Mouse (Mus musculus): Measurements from ENCODE around the gene Sorbs1. TPM values are rescaled to one million over a fixed set of nuclear protein-coding genes. Genes with fewer than 3 reads are reported as not detected.
A peak's percentile ranks its signal among the peaks of the same experiment; 100 is the strongest.

The Sorbs1 gene
- polyA plus RNA-seq, 1 experiment: 13.2 TPM

DNA sequence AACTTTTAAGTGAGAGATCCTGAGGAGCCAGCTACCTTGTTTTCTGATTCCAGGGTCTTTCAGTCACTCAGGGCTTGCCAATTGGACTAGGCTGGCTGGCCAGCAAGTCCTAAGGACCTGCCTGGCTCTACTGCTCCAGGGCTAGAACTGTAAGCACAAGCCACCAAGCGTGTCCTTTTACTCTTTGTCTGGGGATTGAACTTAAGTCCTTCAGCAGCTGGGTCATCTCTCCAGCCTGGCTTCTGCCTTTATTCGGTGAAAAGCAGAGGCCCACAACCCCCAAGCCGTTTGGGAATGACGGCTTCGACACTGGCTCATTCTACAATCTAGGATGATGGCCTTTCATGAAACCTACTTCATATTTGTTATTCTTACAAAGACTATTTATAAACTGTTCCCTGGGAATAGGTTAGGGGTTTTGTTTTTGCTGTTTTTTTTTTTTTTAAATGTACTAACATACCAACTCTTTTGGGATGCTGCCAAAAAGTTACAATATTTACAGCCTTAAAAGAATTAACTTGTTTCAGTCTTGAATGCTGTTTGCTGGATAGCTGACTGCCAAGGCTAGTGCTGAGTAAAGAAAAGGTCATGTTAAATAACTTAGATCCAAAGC is 167.2 kb downstream of the Sorbs1 start:
- H3K4me3 ChIP-seq (ENCODE audit: low read depth, low read length): no peak overlapping the region
- H3K27me3 ChIP-seq (ENCODE audit: control insufficient read depth, insufficient read depth, low read length): no peaks in the 10 kb centered on the region
- peaks cover 8% of the 10 kb centered on the region; the same call in 1 of the 2 replicates for H3K4me1 ChIP-seq (ENCODE audit: control insufficient read depth, insufficient read depth, insufficient read length, low read length)
- peaks cover 5% of the 10 kb centered on the region for H3K36me3 ChIP-seq (ENCODE audit: control insufficient read depth, insufficient read depth, low read length)
- no peak overlapping the region; the same call in 1 of the 2 replicates for H3K27ac ChIP-seq (ENCODE audit: insufficient read depth, low read depth, low read length)
- TF ChIP-seq CTCF (IDR thresholded peaks at IDR 0.05; ENCODE audit: extremely low read depth, insufficient read length, insufficient replicate concordance, low read depth, low read length) (no peak), POLR2A (IDR thresholded peaks at IDR 0.05; ENCODE audit: low read depth, low read length) (no peak)
- WGBS: 76% methylated on average over 5 of the region's 5 CpGs

DNA sequence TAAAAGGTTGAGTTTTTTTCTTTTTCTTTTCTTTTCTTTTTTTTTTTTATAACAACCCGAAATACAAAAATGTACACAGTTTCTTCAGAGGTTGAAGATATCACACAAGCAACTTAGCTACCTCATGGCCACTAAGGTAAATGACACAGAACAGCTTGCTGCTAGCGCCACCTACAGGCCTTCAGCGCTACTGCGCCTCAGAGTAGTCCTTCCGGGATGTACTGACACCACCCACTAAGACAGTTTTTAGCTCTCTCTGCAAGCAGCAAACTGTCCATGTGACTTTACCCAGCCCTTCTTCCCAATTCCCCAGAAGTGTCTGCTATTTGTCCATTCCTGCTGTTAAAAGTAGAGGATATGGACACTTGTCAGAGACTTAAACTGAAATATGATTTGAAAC is 167.9 kb downstream of the Sorbs1 start:
- no peaks in the 10 kb centered on the region for H3K27me3 ChIP-seq (ENCODE audit: control insufficient read depth, insufficient read depth, low read length)
- whole genome bisulfite sequencing: 24% methylated on average over 5 of the region's 5 CpGs
- peak; percentile 91; the same call in 1 of the 2 replicates for TF ChIP-seq CTCF (IDR thresholded peaks at IDR 0.05; ENCODE audit: extremely low read depth, insufficient read length, insufficient replicate concordance, low read depth, low read length)
- no peak for TF ChIP-seq POLR2A (IDR thresholded peaks at IDR 0.05; ENCODE audit: low read depth, low read length)
- H3K4me1 ChIP-seq (ENCODE audit: control insufficient read depth, insufficient read depth, insufficient read length, low read length): peaks cover 11% of the 10 kb centered on the region; the same call in 1 of the 2 replicates
- no peak overlapping the region for H3K4me3 ChIP-seq (ENCODE audit: low read depth, low read length)
- H3K36me3 ChIP-seq (ENCODE audit: control insufficient read depth, insufficient read depth, low read length): peaks cover 3% of the 10 kb centered on the region
- H3K27ac ChIP-seq (ENCODE audit: insufficient read depth, low read depth, low read length): no peak overlapping the region

DNA sequence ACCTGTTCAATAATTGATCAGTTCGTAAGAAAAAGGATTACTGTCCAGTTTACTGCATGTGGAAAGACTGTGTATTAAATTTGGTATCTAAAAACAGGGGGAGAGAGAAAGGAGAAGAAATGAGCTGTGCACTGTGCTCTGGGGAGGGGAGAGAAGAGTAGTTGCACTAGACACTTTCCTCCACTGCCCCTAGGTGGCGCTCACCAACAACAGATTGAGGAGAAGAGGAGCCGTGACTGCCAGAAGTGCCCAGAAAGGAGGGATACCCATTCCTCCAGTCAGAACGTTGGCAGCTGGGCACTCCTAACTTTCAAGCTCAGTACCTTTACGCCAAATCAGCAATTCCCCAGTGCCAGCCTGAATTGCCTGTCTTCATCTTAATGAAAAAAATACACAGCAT is 170.6 kb downstream of the Sorbs1 start:
- Histone ChIP-seq H3K27me3 (ENCODE audit: control insufficient read depth, insufficient read depth, low read length) (no peaks in the 10 kb centered on the region), H3K4me3 (ENCODE audit: low read depth, low read length) (no peak overlapping the region), H3K27ac (ENCODE audit: insufficient read depth, low read depth, low read length) (no peak overlapping the region), H3K4me1 (ENCODE audit: control insufficient read depth, insufficient read depth, insufficient read length, low read length) (peaks cover 3% of the 10 kb centered on the region; the same call in 1 of the 2 replicates), H3K36me3 (ENCODE audit: control insufficient read depth, insufficient read depth, low read length) (no peaks in the 10 kb centered on the region; the same call in none of the 2 replicates)
- WGBS: 10% methylated on average over 5 of the region's 5 CpGs
- TF ChIP-seq POLR2A (IDR thresholded peaks at IDR 0.05; ENCODE audit: low read depth, low read length) (no peak), CTCF (IDR thresholded peaks at IDR 0.05; ENCODE audit: extremely low read depth, insufficient read length, insufficient replicate concordance, low read depth, low read length) (peak; percentile 92)

DNA sequence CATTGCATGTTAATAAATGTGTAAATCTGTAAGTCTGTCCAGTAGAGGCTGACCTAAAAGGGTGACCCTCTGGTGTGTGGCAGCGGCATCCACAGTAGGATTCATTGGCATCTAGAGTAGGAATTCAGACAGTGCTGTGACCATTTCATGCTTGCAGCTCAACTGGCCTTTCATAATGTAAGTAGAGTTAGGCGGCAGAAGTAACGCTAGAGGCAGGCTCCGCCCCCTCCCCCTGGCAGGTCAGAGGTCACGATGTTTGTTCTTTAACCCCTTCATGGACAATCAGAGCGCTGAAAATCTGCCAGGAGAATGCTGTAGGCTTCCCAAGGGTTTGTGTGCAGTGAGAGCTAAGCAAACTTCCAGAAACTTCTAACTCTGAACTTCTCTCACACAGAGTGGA is 172.4 kb downstream of the Sorbs1 start:
- TF ChIP-seq POLR2A (IDR thresholded peaks at IDR 0.05; ENCODE audit: low read depth, low read length): no peak
- no peak for TF ChIP-seq CTCF (IDR thresholded peaks at IDR 0.05; ENCODE audit: extremely low read depth, insufficient read length, insufficient replicate concordance, low read depth, low read length)
- Histone ChIP-seq H3K4me1 (ENCODE audit: control insufficient read depth, insufficient read depth, insufficient read length, low read length) (peaks cover 3% of the 10 kb centered on the region; the same call in 1 of the 2 replicates), H3K36me3 (ENCODE audit: control insufficient read depth, insufficient read depth, low read length) (no peaks in the 10 kb centered on the region; the same call in none of the 2 replicates), H3K27me3 (ENCODE audit: control insufficient read depth, insufficient read depth, low read length) (no peaks in the 10 kb centered on the region), H3K27ac (ENCODE audit: insufficient read depth, low read depth, low read length) (no peak overlapping the region), H3K4me3 (ENCODE audit: low read depth, low read length) (no peak overlapping the region)
- WGBS: 31% methylated on average over 6 of the region's 6 CpGs

DNA sequence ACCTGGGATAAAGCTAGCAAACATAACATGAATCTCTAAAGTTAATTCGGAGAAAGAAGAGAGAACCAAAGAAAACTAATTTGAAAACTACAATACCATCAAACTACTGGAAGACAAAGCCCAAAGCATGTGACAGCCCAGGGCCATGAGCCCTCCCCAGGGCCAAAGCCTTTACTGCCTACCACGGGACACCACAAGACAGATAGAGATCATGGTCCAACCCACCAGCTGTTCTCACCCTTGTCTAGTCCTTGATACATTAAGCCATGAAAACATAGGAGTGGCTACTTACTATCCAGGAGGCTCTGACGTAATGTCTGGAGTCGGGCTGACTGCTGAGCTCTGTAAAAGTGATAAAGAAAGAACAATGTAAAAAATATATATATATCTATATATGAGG is 176.9 kb downstream of the Sorbs1 start:
- 70% methylated on average over 4 of the region's 4 CpGs for WGBS
- TF ChIP-seq CTCF (IDR thresholded peaks at IDR 0.05; ENCODE audit: extremely low read depth, insufficient read length, insufficient replicate concordance, low read depth, low read length) (no peak), POLR2A (IDR thresholded peaks at IDR 0.05; ENCODE audit: low read depth, low read length) (no peak)
- Histone ChIP-seq H3K4me1 (ENCODE audit: control insufficient read depth, insufficient read depth, insufficient read length, low read length) (peaks cover 7% of the 10 kb centered on the region; the same call in 1 of the 2 replicates), H3K27ac (ENCODE audit: insufficient read depth, low read depth, low read length) (no peak overlapping the region), H3K27me3 (ENCODE audit: control insufficient read depth, insufficient read depth, low read length) (no peaks in the 10 kb centered on the region), H3K36me3 (ENCODE audit: control insufficient read depth, insufficient read depth, low read length) (0 out of 2 replicates have a peak, but pooled peaks cover 2% of the 10 kb centered on the region), H3K4me3 (ENCODE audit: low read depth, low read length) (no peak overlapping the region)

DNA sequence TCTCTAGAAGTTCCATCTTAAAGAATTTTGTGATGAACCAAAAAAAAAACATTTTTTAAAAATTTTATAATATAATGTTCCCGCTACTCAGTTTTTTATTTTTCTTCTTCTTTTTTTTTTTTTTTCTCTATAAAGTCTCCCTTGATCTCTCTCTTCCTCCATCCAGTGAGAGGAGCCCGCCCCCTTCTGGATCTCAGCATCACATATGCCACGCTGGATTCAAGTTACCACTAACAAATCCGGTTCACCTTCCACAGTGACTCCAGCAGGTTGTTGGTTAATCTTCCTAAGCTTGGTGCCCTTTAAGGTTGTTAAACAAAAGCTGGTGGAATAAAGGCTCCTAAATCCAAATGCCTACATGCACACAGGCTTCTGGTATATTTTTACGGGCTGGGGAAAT is 179.7 kb downstream of the Sorbs1 start:
- H3K27me3 ChIP-seq (ENCODE audit: control insufficient read depth, insufficient read depth, low read length): no peaks in the 10 kb centered on the region
- WGBS: 52% methylated on average over 5 of the region's 5 CpGs

DNA sequence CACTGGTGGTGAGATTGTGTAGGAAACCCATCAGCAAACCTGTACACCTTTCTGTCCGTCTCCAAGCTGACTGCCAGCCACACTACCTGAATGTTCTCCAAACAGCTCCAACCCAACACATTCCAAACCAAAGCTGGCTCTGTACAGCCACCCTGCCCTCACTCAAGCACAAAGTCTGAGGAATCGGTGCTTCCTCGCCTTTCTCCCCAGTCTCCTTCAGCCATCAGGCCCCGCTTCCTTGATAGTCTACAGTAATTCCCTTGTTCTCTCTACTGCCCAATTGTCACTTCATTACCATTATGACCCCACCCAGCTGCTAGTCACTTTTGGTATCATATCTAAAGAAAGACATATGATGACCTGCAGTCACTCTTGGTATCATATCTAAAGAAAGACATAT is 180.5 kb downstream of the Sorbs1 start:
- 87% methylated on average over 4 of the region's 4 CpGs for WGBS

More for the DNA sequence above, 179.7 kb downstream of the Sorbs1 start:
- Histone ChIP-seq H3K27ac (ENCODE audit: insufficient read depth, low read depth, low read length) (no peak overlapping the region), H3K4me1 (ENCODE audit: control insufficient read depth, insufficient read depth, insufficient read length, low read length) (peaks cover 5% of the 10 kb centered on the region; the same call in 1 of the 2 replicates), H3K4me3 (ENCODE audit: low read depth, low read length) (no peak overlapping the region), H3K36me3 (ENCODE audit: control insufficient read depth, insufficient read depth, low read length) (0 out of 2 replicates have a peak, but pooled peaks cover 2% of the 10 kb centered on the region)
- TF ChIP-seq CTCF (IDR thresholded peaks at IDR 0.05; ENCODE audit: extremely low read depth, insufficient read length, insufficient replicate concordance, low read depth, low read length) (peak; percentile 17; the same call in 1 of the 2 replicates), POLR2A (IDR thresholded peaks at IDR 0.05; ENCODE audit: low read depth, low read length) (no peak)

More for the DNA sequence above, 180.5 kb downstream of the Sorbs1 start:
- H3K36me3 ChIP-seq (ENCODE audit: control insufficient read depth, insufficient read depth, low read length): 0 out of 2 replicates have a peak, but pooled peaks cover 2% of the 10 kb centered on the region
- no peak overlapping the region for H3K4me3 ChIP-seq (ENCODE audit: low read depth, low read length)
- H3K27ac ChIP-seq (ENCODE audit: insufficient read depth, low read depth, low read length): no peak overlapping the region
- TF ChIP-seq POLR2A (IDR thresholded peaks at IDR 0.05; ENCODE audit: low read depth, low read length) (no peak), CTCF (IDR thresholded peaks at IDR 0.05; ENCODE audit: extremely low read depth, insufficient read length, insufficient replicate concordance, low read depth, low read length) (no peak)
- H3K4me1 ChIP-seq (ENCODE audit: control insufficient read depth, insufficient read depth, insufficient read length, low read length): peaks cover 5% of the 10 kb centered on the region; the same call in 1 of the 2 replicates
- no peaks in the 10 kb centered on the region for H3K27me3 ChIP-seq (ENCODE audit: control insufficient read depth, insufficient read depth, low read length)
